Mouse (Mus musculus) spleen, adult 18-20 months (tissue): Measurements from ENCODE around the gene Hmgb2.
"Not testable (repeated sequence)": the region's sequence is repeated elsewhere in the genome, so short reads cannot be mapped to it uniquely, and the experiment has no call there.

Source experiments
- DNase-seq, 2 experiments: peaks; one replicate each; pipeline ENCODE4 v3.0.0; 2022; ENCODE audit warnings: mixed read lengths in 2 of 2

The Hmgb2 gene

GRCm38 (mm10) chr8:57512141-57513056 lies 692 bp downstream of the Hmgb2 start:
- peak; percentile 38 to 45 for DNase-seq

GRCm38 (mm10) chr8:57513178-57513661 lies 1.5 kb downstream of the Hmgb2 start:
- not testable (repeated sequence) for DNase-seq

GRCm38 (mm10) chr8:57516685-57517084 lies 5.0 kb downstream of the Hmgb2 start:
- DNase-seq: not testable (repeated sequence)

GRCm38 (mm10) chr8:57517723-57518122 lies 6.0 kb downstream of the Hmgb2 start:
- DNase-seq: no peak

- no peak for DNase-seq
Measured at GRCm38 (mm10) chr8:57520186-57520786, 8.6 kb downstream of the Hmgb2 start.

GRCm38 (mm10) chr8:57528036-57528435 lies 16.3 kb downstream of the Hmgb2 start:
- no peak for DNase-seq

GRCm38 (mm10) chr8:57530238-57530637 lies 18.5 kb downstream of the Hmgb2 start:
- DNase-seq: no peak

- peak; percentile 51 to 80 for DNase-seq
Measured at GRCm38 (mm10) chr8:57530666-57531349, 19.1 kb downstream of the Hmgb2 start.

GRCm38 (mm10) chr8:57532223-57532622 lies 20.5 kb downstream of the Hmgb2 start:
- no peak for DNase-seq

- DNase-seq: no peak
Measured at GRCm38 (mm10) chr8:57533106-57533505, 21.4 kb downstream of the Hmgb2 start.

- DNase-seq: no peak
Measured at GRCm38 (mm10) chr8:57534495-57534894, 22.8 kb downstream of the Hmgb2 start.

GRCm38 (mm10) chr8:57536167-57536566 lies 24.5 kb downstream of the Hmgb2 start:
- DNase-seq: no peak

- no peak for DNase-seq
Measured at GRCm38 (mm10) chr8:57538601-57539000, 26.9 kb downstream of the Hmgb2 start.

- peak in 1 of 2 experiments; percentile 63 for DNase-seq
Measured at GRCm38 (mm10) chr8:57540110-57540838, 28.6 kb downstream of the Hmgb2 start.

GRCm38 (mm10) chr8:57540951-57541350 lies 29.2 kb downstream of the Hmgb2 start:
- DNase-seq: no peak

GRCm38 (mm10) chr8:57541405-57541804 lies 29.7 kb downstream of the Hmgb2 start:
- DNase-seq: no peak

- DNase-seq: no peak
Measured at GRCm38 (mm10) chr8:57546401-57546800, 34.7 kb downstream of the Hmgb2 start.

- DNase-seq: no peak
Measured at GRCm38 (mm10) chr8:57546834-57547233, 35.1 kb downstream of the Hmgb2 start.

GRCm38 (mm10) chr8:57547581-57547980 lies 35.9 kb downstream of the Hmgb2 start:
- no peak for DNase-seq

- DNase-seq: no peak
Measured at GRCm38 (mm10) chr8:57552102-57553032, 40.7 kb downstream of the Hmgb2 start.

GRCm38 (mm10) chr8:57560926-57561325 lies 49.2 kb downstream of the Hmgb2 start:
- DNase-seq: no peak
